Mouse (Mus musculus) myocyte (in vitro differentiated cells): ENCODE measurements around the gene Gm49322. TPM values are rescaled to one million over a fixed set of nuclear protein-coding genes. Genes with fewer than 3 reads are reported as not detected.

Experiments
- H3K27me3 ChIP-seq: one replicate; pipeline ENCODE4 v1.6.1; 2011; ENCODE audit not compliant: control insufficient read depth, insufficient read depth, insufficient read length
- H3K36me3 ChIP-seq: one replicate; pipeline ENCODE4 v1.6.1; 2011; ENCODE audit not compliant: control insufficient read depth, insufficient read depth
- H3K4me2 ChIP-seq: one replicate; pipeline ENCODE4 v1.6.1; 2011; ENCODE audit warnings: low read depth, control low read depth
- H3K4me3 ChIP-seq: one replicate; pipeline ENCODE4 v1.5.1; 2011; ENCODE audit warnings: mild to moderate bottlenecking, control low read depth, moderate library complexity
- H3K79me2 ChIP-seq: one replicate; pipeline ENCODE4 v1.6.1; 2011; ENCODE audit not compliant: control insufficient read depth, insufficient read depth
- H3ac ChIP-seq: one replicate; pipeline ENCODE4 v1.6.1; 2011; ENCODE audit not compliant: control insufficient read depth, insufficient read length
- CEBPB ChIP-seq: IDR thresholded peaks from 2 replicates; pipeline ENCODE4 v1.6.1; 2011; ENCODE audit warnings: mild to moderate bottlenecking, moderate library complexity; ENCODE audit not compliant: poor library complexity, insufficient read depth, severe bottlenecking
- E2F4 ChIP-seq: IDR thresholded peaks from one replicate; pipeline ENCODE4 v1.6.1; 2011; ENCODE audit warnings: mild to moderate bottlenecking, control low read depth, moderate library complexity; ENCODE audit not compliant: insufficient read depth
- MAX ChIP-seq: IDR thresholded peaks from one replicate; pipeline ENCODE4 v1.6.1; 2011; ENCODE audit warnings: low read depth, mild to moderate bottlenecking, control low read depth
- MYOD1 ChIP-seq, 3 experiments: IDR thresholded peaks; one replicate each; pipeline ENCODE4 v1.6.1; 2011; ENCODE audit warnings: control low read depth in 2 of 3, low read depth in 2 of 3, mild to moderate bottlenecking in 2 of 3, moderate library complexity in 1 of 3; ENCODE audit not compliant: insufficient read length in 2 of 3, control insufficient read depth in 1 of 3
- MYOG ChIP-seq, 3 experiments: IDR thresholded peaks; one replicate each; pipeline ENCODE4 v1.6.1; 2011; ENCODE audit warnings: control low read depth in 2 of 3, low read depth in 2 of 3, mild to moderate bottlenecking in 2 of 3; ENCODE audit not compliant: insufficient read length in 2 of 3, control insufficient read depth in 1 of 3, insufficient read depth in 1 of 3
- POLR2A ChIP-seq: IDR thresholded peaks from one replicate; pipeline ENCODE4 v1.6.1; 2011; ENCODE audit warnings: low read depth, mild to moderate bottlenecking, control low read depth, moderate library complexity; ENCODE audit not compliant: insufficient read length
- POLR2AphosphoS2 ChIP-seq: IDR thresholded peaks from one replicate; pipeline ENCODE4 v1.6.1; 2011; ENCODE audit warnings: low read depth, control low read depth; ENCODE audit not compliant: insufficient read length
- REST ChIP-seq: IDR thresholded peaks from one replicate; pipeline ENCODE4 v1.6.1; 2011; ENCODE audit warnings: mild to moderate bottlenecking, control low read depth, moderate library complexity; ENCODE audit not compliant: insufficient read depth, insufficient read length
- SRF ChIP-seq: IDR thresholded peaks from one replicate; pipeline ENCODE4 v1.6.1; 2011; ENCODE audit warnings: low read depth; ENCODE audit not compliant: control insufficient read depth, insufficient read length
- TCF12 ChIP-seq: IDR thresholded peaks from one replicate; pipeline ENCODE4 v1.6.1; 2011; ENCODE audit warnings: mild to moderate bottlenecking, control low read depth; ENCODE audit not compliant: poor library complexity, insufficient read depth, severe bottlenecking
- TCF3 ChIP-seq: IDR thresholded peaks from one replicate; pipeline ENCODE4 v1.6.1; 2011; ENCODE audit warnings: low read depth, control low read depth; ENCODE audit not compliant: insufficient read length
- USF1 ChIP-seq: IDR thresholded peaks from one replicate; pipeline ENCODE4 v1.6.1; 2011; ENCODE audit warnings: low read depth, mild to moderate bottlenecking, control low read depth, moderate library complexity
- polyA plus RNA-seq: library from polyadenylated mRNA; unstranded; fragments of >200 nt; fragmentation: generic; extraction: Trizol; gene quantifications from one replicate; pipeline ENCODE4 v1.2.1, GENCODE M21; 2012; ENCODE audit warnings: missing spikeins

The Gm49322 gene
- polyA plus RNA-seq, 1 experiment: 1.0 TPM

- Histone ChIP-seq H3K36me3 (no peaks in the 10 kb centered on the region), H3ac (no peak overlapping the region)
- TF ChIP-seq MAX (no peak), MYOD1 (IDR thresholded peaks at IDR 0.05; ENCODE audit: control insufficient read depth in 1 of 3, insufficient read length in 2 of 3, low read depth in 2 of 3) (no peak), POLR2AphosphoS2 (no peak), TCF12 (no peak), POLR2A (no peak), USF1 (no peak), TCF3 (no peak), E2F4 (no peak), CEBPB (no peak), MYOG (IDR thresholded peaks at IDR 0.05; ENCODE audit: control insufficient read depth in 1 of 3, insufficient read depth in 1 of 3, insufficient read length in 2 of 3, low read depth in 2 of 3) (no peak), SRF (no peak), REST (no peak)
These were observed 52.5 kb downstream of the Gm49322 start for GRCm38 (mm10) chr10:80658194-80658840.

DNA sequence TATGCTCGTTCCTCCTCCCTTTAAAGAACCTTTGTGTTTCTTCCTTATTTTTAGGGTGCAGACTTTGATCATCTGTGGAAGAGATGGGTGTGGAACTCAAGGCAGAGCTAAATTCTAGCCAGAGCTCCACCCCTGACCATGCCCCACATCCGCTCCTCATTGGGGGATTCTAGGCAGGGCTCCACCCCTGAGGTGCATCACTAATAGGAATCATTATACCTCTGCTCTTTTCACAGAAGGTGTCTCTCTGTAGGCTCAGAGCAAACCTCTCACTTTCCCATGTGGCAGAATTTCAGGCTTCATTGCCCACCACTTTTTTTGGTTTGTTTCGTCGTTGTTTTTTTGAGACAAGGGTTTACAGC lies 53.0 kb downstream of the Gm49322 start:
- H3K79me2 ChIP-seq: peaks cover 13% of the 10 kb centered on the region
- peak overlapping the region; percentile 13 for H3K4me3 ChIP-seq
- peak overlapping the region; percentile 10 for H3K4me2 ChIP-seq
- no peaks in the 10 kb centered on the region for H3K36me3 ChIP-seq
- no peak overlapping the region for H3ac ChIP-seq
- TF ChIP-seq MAX: no peak
- TF ChIP-seq SRF: no peak
- no peak for TF ChIP-seq USF1
- TF ChIP-seq POLR2AphosphoS2: no peak
- no peak for TF ChIP-seq POLR2A
- TF ChIP-seq MYOD1 (IDR thresholded peaks at IDR 0.05; ENCODE audit: control insufficient read depth in 1 of 3, insufficient read length in 2 of 3, low read depth in 2 of 3): no peak
- TF ChIP-seq E2F4: no peak
- TF ChIP-seq REST: no peak
- no peak for TF ChIP-seq MYOG (IDR thresholded peaks at IDR 0.05; ENCODE audit: control insufficient read depth in 1 of 3, insufficient read depth in 1 of 3, insufficient read length in 2 of 3, low read depth in 2 of 3)
- TF ChIP-seq TCF12: no peak
- no peak for TF ChIP-seq CEBPB
- TF ChIP-seq TCF3: no peak
- no peaks in the 10 kb centered on the region for H3K27me3 ChIP-seq

More at GRCm38 (mm10) chr10:80658194-80658840, 52.5 kb downstream of the Gm49322 start:
- Histone ChIP-seq H3K4me3 (no peak overlapping the region), H3K4me2 (no peak overlapping the region), H3K79me2 (peaks cover 13% of the 10 kb centered on the region), H3K27me3 (no peaks in the 10 kb centered on the region)

DNA sequence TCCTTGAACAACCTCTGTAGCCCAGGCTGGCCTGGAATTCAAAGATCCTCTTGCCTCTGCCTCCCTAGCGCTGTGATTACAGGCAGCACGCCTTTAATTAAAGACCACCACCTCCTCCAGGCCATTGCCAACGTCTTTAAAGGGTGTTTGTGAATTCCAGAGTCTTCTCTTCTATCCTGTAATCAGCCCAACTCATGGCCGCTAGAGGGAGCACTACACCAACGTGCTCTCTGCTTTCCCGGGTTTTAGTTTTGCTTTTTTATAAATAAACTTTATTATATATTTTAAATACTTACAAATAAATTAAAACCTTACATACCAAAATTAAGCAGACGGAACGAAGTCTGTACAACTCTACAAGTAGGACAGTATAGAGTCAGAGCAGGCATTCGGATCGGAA lies 53.4 kb downstream of the Gm49322 start:
- no peak overlapping the region for H3ac ChIP-seq
- H3K79me2 ChIP-seq: peaks cover 13% of the 10 kb centered on the region
- no peaks in the 10 kb centered on the region for H3K36me3 ChIP-seq
- H3K4me2 ChIP-seq: peak overlapping the region; percentile 75
- TF ChIP-seq SRF (no peak), USF1 (no peak), CEBPB (no peak), POLR2AphosphoS2 (no peak), POLR2A (no peak), MAX (no peak), E2F4 (no peak), TCF12 (no peak), MYOD1 (IDR thresholded peaks at IDR 0.05; ENCODE audit: control insufficient read depth in 1 of 3, insufficient read length in 2 of 3, low read depth in 2 of 3) (no peak), TCF3 (no peak), REST (no peak)
- no peaks in the 10 kb centered on the region for H3K27me3 ChIP-seq
- H3K4me3 ChIP-seq: peak overlapping the region; percentile 13

DNA sequence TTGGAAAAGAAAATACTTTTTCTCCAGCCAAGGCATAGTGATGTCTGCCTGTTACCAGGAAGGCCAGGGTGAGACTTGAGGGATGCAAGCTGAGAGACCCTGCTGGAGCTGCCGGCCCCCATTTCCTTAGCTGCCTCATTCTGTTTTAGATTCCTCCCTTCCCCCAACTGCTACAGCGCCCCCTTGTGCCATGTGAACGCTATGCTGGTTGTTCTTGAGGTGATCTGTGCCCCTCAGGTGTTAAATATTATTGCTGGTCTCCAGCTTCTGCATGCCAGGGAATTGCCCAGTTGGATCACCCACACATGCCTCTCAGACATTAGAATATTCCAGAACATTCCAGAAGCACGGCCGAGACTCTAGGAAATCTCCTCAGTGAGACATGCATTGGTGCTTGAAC lies 55.3 kb downstream of the Gm49322 start:
- Histone ChIP-seq H3K36me3 (no peaks in the 10 kb centered on the region), H3ac (no peak overlapping the region), H3K79me2 (no peaks in the 10 kb centered on the region), H3K4me2 (no peak overlapping the region), H3K4me3 (no peak overlapping the region), H3K27me3 (no peaks in the 10 kb centered on the region)
- TF ChIP-seq REST (no peak), POLR2AphosphoS2 (no peak), E2F4 (no peak), MAX (no peak), MYOG (IDR thresholded peaks at IDR 0.05; ENCODE audit: control insufficient read depth in 1 of 3, insufficient read depth in 1 of 3, insufficient read length in 2 of 3, low read depth in 2 of 3) (no peak)
